Mouse (Mus musculus): Measurements from ENCODE around the gene Efcab8.

DNA sequence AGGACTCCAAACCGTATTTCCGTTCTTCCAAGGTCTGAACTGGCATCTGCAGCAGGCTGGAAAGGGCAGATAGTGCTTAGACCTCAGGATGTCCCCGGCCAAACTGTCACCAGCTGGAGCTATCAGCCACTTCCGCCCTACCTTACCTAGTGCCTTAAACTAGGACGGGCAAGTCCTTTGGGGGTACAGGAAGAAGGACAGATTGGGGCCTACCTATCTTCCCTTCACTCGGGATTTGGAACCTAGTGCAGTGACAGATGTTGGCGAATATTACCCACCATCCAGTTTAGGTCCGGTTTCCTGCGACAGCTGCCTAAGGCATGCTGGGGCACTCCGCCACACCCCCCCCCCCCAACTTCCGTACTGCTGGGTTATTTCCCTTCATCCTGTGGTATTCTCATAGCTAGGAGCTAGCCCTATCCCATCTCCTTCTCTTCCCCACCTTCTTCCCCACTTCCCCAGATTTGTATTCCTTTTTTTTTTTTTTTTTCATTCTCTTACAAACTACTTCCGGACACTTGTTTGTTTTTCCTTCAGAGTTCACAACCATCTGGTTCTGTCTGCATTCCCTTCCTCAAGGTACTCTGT is at the start of gene Efcab8:
- TF ChIP-seq CTCF (IDR thresholded peaks at IDR 0.05; ENCODE audit: insufficient read depth, low read length) (no peak), POLR2A (IDR thresholded peaks at IDR 0.05; ENCODE audit: borderline replicate concordance, extremely low read depth, low read depth, low read length) (no peak)
